Mouse (Mus musculus) small intestine, adult 2 months (tissue): Measurements from ENCODE around the gene Efna3. TPM values are rescaled to one million over a fixed set of nuclear protein-coding genes. Genes with fewer than 3 reads are reported as not detected.

ENCODE experiments used
- H3K27ac ChIP-seq: fragments of 200-500 bp; 2 replicates; pipeline ENCODE4 v1.5.1; 2012; ENCODE audit warnings: low read depth, low read length, control low read depth, inconsistent platforms; ENCODE audit not compliant: insufficient read depth
- H3K27me3 ChIP-seq: fragments of 200-500 bp; 2 replicates; pipeline ENCODE4 v1.6.1; 2012; ENCODE audit warnings: mild to moderate bottlenecking, moderate library complexity, low read length, inconsistent platforms; ENCODE audit not compliant: control insufficient read depth, insufficient read depth
- H3K36me3 ChIP-seq: fragments of 200-500 bp; 2 replicates; pipeline ENCODE4 v1.6.1; 2012; ENCODE audit warnings: mild to moderate bottlenecking, low read length, control low read depth, inconsistent platforms; ENCODE audit not compliant: control insufficient read depth, insufficient read depth
- H3K4me1 ChIP-seq: fragments of 200-500 bp; 2 replicates; pipeline ENCODE4 v1.6.1; 2012; ENCODE audit warnings: low read length, inconsistent platforms, mixed read lengths; ENCODE audit not compliant: control insufficient read depth, insufficient read depth, insufficient read length
- H3K4me3 ChIP-seq: fragments of 200-500 bp; 2 replicates; pipeline ENCODE4 v1.5.1; 2012; ENCODE audit warnings: low read depth, mild to moderate bottlenecking, control low read depth, inconsistent platforms, low read length, moderate library complexity
- CTCF ChIP-seq: fragments of 200-500 bp; IDR thresholded peaks from 2 replicates; pipeline ENCODE4 v1.5.1; 2012; ENCODE audit warnings: low read depth, mild to moderate bottlenecking, control low read depth, inconsistent platforms, low read length, moderate library complexity, mixed read lengths; ENCODE audit not compliant: insufficient replicate concordance, insufficient read length; ENCODE audit errors: extremely low read depth
- POLR2A ChIP-seq: fragments of 200-500 bp; IDR thresholded peaks from 2 replicates; pipeline ENCODE4 v1.6.1; 2012; ENCODE audit warnings: low read depth, mild to moderate bottlenecking, control low read depth, inconsistent platforms, low read length, moderate library complexity
- WGBS: fragments of 180-500 bp; shearing (Covaris S2); methylation state at CpG from one replicate; pipeline ENCODE4 v1.1.7; 2018; 5-methylcytosine and 5-hydroxymethylcytosine counted together
- polyA plus RNA-seq: library from polyadenylated mRNA; depleted of rRNA; stranded (reverse); fragments of >200 nt; gene quantifications from 2 replicates; pipeline ENCODE4 v1.2.3, GENCODE M21; 2012

Gene Efna3
- polyA plus RNA-seq, 1 experiment = 7.0 TPM

GRCm38 (mm10) chr3:89348911-89349868 lies 26.4 kb upstream of the Efna3 start:
- WGBS = 2% methylated on average over 38 of the region's 38 CpGs
- H3K4me3 ChIP-seq = peak overlapping the region; percentile 80
- peaks cover 20% of the 10 kb centered on the region for H3K4me1 ChIP-seq
- peaks cover 3% of the 10 kb centered on the region; the same call in 1 of the 2 replicates for H3K36me3 ChIP-seq
- TF ChIP-seq POLR2A (no peak; the same call in 1 of the 2 replicates), CTCF (no peak)
- peak overlapping the region; percentile 27; the same call in 1 of the 2 replicates for H3K27ac ChIP-seq
- H3K27me3 ChIP-seq = no peaks in the 10 kb centered on the region

GRCm38 (mm10) chr3:89347916-89348315 lies 25.2 kb upstream of the Efna3 start:
- H3K36me3 ChIP-seq = peaks cover 6% of the 10 kb centered on the region; the same call in 1 of the 2 replicates
- no peak overlapping the region for H3K4me3 ChIP-seq
- H3K4me1 ChIP-seq = peaks cover 17% of the 10 kb centered on the region
- no peak overlapping the region for H3K27ac ChIP-seq
- H3K27me3 ChIP-seq = no peaks in the 10 kb centered on the region
- no peak for TF ChIP-seq POLR2A
- TF ChIP-seq CTCF = no peak
- 75% methylated on average over 1 of the region's 1 CpGs for WGBS

- Histone ChIP-seq H3K36me3 (peaks cover 6% of the 10 kb centered on the region; the same call in 1 of the 2 replicates), H3K4me3 (no peak overlapping the region)
- 88% methylated on average over 10 of the region's 10 CpGs for WGBS
Measured at GRCm38 (mm10) chr3:89346815-89347540, 24.2 kb upstream of the Efna3 start.

GRCm38 (mm10) chr3:89343279-89343678 lies 20.5 kb upstream of the Efna3 start:
- WGBS = 57% methylated on average over 7 of the region's 7 CpGs
- Histone ChIP-seq H3K27ac (no peak overlapping the region), H3K36me3 (peaks cover 6% of the 10 kb centered on the region; the same call in 1 of the 2 replicates), H3K27me3 (no peaks in the 10 kb centered on the region), H3K4me3 (no peak overlapping the region), H3K4me1 (peaks cover 11% of the 10 kb centered on the region)
- TF ChIP-seq CTCF = no peak
- TF ChIP-seq POLR2A = no peak

More at GRCm38 (mm10) chr3:89346815-89347540, 24.2 kb upstream of the Efna3 start:
- H3K4me1 ChIP-seq = peaks cover 17% of the 10 kb centered on the region
- no peak overlapping the region for H3K27ac ChIP-seq
- no peaks in the 10 kb centered on the region for H3K27me3 ChIP-seq
- TF ChIP-seq CTCF = no peak
- no peak for TF ChIP-seq POLR2A

- Histone ChIP-seq H3K27me3 (no peaks in the 10 kb centered on the region), H3K4me1 (peaks cover 11% of the 10 kb centered on the region), H3K27ac (no peak overlapping the region), H3K4me3 (no peak overlapping the region), H3K36me3 (peaks cover 6% of the 10 kb centered on the region; the same call in 1 of the 2 replicates)
- no peak for TF ChIP-seq POLR2A
- TF ChIP-seq CTCF = no peak
- 40% methylated on average over 4 of the region's 4 CpGs for WGBS
Measured at GRCm38 (mm10) chr3:89341794-89342193, 19.0 kb upstream of the Efna3 start.

GRCm38 (mm10) chr3:89340465-89340864 lies 17.7 kb upstream of the Efna3 start:
- peak overlapping the region; percentile 21; the same call in 1 of the 2 replicates for H3K4me3 ChIP-seq
- 7% methylated on average over 11 of the region's 11 CpGs for WGBS
- H3K27me3 ChIP-seq = no peaks in the 10 kb centered on the region
- TF ChIP-seq CTCF (peak; percentile 88), POLR2A (no peak)
- peaks cover 11% of the 10 kb centered on the region for H3K4me1 ChIP-seq
- no peak overlapping the region for H3K27ac ChIP-seq
- H3K36me3 ChIP-seq = peaks cover 5% of the 10 kb centered on the region; the same call in 1 of the 2 replicates
